Mouse (Mus musculus) kidney, embryonic 15.5 days (tissue): ENCODE results near the gene Tchh. TPM values are rescaled to one million over a fixed set of nuclear protein-coding genes. Genes with fewer than 3 reads are reported as not detected.
"Not testable (repeated sequence)": the region's sequence is repeated elsewhere in the genome, so short reads cannot be mapped to it uniquely, and the experiment has no call there.

Source experiments
- ATAC-seq: fragments of 200-750 bp; cut with Nextera tagmentation; replicated peaks from 2 replicates; pipeline ENCODE4 v1.8.0; 2017; ENCODE audit warnings: moderate TSS enrichment; ENCODE audit not compliant: low FRiP score
- H3K27ac ChIP-seq: fragments of 300-500 bp; sonication (generic); 2 replicates; pipeline ENCODE4 v1.5.1; 2015; ENCODE audit warnings: mild to moderate bottlenecking, inconsistent platforms
- H3K27me3 ChIP-seq: fragments of 300-500 bp; sonication (generic); 2 replicates; pipeline ENCODE4 v1.6.1; 2015; ENCODE audit warnings: inconsistent platforms
- H3K36me3 ChIP-seq: fragments of 300-500 bp; sonication (generic); 2 replicates; pipeline ENCODE4 v1.6.1; 2015; ENCODE audit warnings: inconsistent platforms
- H3K4me1 ChIP-seq: fragments of 300-500 bp; sonication (generic); 2 replicates; pipeline ENCODE4 v1.6.1; 2015; ENCODE audit warnings: inconsistent platforms
- H3K4me2 ChIP-seq: fragments of 300-500 bp; sonication (generic); 2 replicates; pipeline ENCODE4 v1.6.1; 2015; ENCODE audit warnings: moderate library complexity, mild to moderate bottlenecking, inconsistent platforms
- H3K4me3 ChIP-seq: fragments of 300-500 bp; sonication (generic); replicated peaks from 2 replicates; pipeline ENCODE4 v1.5.1; 2015; ENCODE audit warnings: mild to moderate bottlenecking, inconsistent platforms
- H3K9ac ChIP-seq: fragments of 300-500 bp; sonication (generic); 2 replicates; pipeline ENCODE4 v1.6.1; 2015; ENCODE audit warnings: mild to moderate bottlenecking, inconsistent platforms
- H3K9me3 ChIP-seq: fragments of 300-500 bp; sonication (generic); replicated peaks from 2 replicates; pipeline ENCODE4 v1.6.1; 2016; ENCODE audit warnings: inconsistent platforms
- WGBS: fragments of 180-500 bp; shearing (Covaris S2); methylation state at CpG from one replicate; pipeline ENCODE4 v1.1.7; 2015; ENCODE audit warnings: mixed read lengths; 5-methylcytosine and 5-hydroxymethylcytosine counted together
- polyA plus RNA-seq: library from polyadenylated mRNA; unstranded; fragments of >200 nt; fragmentation: Nextera tagmentation; extraction: Ambion mirVana; gene quantifications from 2 replicates; pipeline ENCODE4 v1.2.1, GENCODE M21; 2015

The Tchh gene
- polyA plus RNA-seq, 1 experiment from 2014 or later: 4.0 TPM

- Histone ChIP-seq H3K27ac (peak overlapping the region; percentile 24; the same call in 1 of the 2 replicates), H3K27me3 (peaks cover 54% of the 10 kb centered on the region), H3K9me3 (no peaks in the 10 kb centered on the region), H3K9ac (peak overlapping the region; percentile 42), H3K36me3 (no peaks in the 10 kb centered on the region), H3K4me3 (peak overlapping the region; percentile 52), H3K4me2 (peak overlapping the region; percentile 95), H3K4me1 (peaks cover 44% of the 10 kb centered on the region)
- under 1% methylated on average over 59 of the region's 59 CpGs for WGBS
- peak; percentile 71 for ATAC-seq
Observed at GRCm38 (mm10) chr3:93447138-93447841, 5.2 kb downstream of the Tchh start.

DNA sequence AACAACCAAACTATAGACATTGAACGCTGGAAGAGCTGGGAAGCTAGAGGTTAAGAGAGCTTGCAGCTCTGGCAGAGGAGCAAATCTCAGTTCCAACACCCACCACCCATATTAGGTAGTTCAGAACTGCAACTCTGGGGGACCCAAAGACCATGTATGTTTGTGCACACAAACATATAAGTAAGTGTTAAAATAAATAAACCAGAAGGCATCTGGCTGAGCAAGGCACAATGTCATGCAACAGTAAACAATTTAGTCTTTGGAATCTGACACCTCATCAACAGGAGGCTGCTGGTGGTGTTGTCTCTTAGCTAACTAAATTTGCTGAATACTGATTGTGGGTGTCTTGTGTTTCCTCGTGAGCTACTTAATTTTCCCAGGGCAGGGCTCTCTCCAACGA lies 24.4 kb downstream of the Tchh start:
- 58% methylated on average over 3 of the region's 3 CpGs for WGBS
- Histone ChIP-seq H3K4me3 (no peak overlapping the region), H3K4me2 (no peak overlapping the region), H3K9me3 (no peaks in the 10 kb centered on the region), H3K4me1 (0 out of 2 replicates have a peak, but pooled peaks cover 7% of the 10 kb centered on the region), H3K36me3 (no peaks in the 10 kb centered on the region), H3K9ac (no peak overlapping the region), H3K27me3 (no peaks in the 10 kb centered on the region), H3K27ac (no peak overlapping the region)
- ATAC-seq: no peak

DNA sequence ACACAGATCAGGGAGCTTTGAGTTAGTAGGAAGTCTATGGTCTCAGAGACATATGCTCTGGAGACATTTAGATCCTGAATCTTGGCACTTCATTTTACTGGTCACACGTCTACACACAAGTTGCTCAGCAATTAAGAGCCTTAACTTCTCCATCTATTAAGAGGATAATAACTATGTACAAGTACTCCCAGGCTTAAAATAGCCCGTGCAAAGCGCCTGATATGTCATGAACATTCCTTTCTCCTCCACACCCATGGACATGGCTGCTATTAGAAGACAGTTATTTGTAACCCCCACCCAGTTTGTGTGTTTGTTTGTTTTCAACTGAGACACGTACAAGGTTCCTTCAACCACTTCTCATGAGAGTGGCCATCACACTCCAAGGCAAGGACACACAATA lies 25.0 kb downstream of the Tchh start:
- H3K4me1 ChIP-seq: 0 out of 2 replicates have a peak, but pooled peaks cover 7% of the 10 kb centered on the region
- no peak overlapping the region for H3K4me3 ChIP-seq
- ATAC-seq: no peak
- no peaks in the 10 kb centered on the region for H3K36me3 ChIP-seq
- no peak overlapping the region for H3K9ac ChIP-seq
- WGBS: 82% methylated on average over 4 of the region's 4 CpGs
- H3K27me3 ChIP-seq: no peaks in the 10 kb centered on the region
- H3K27ac ChIP-seq: no peak overlapping the region
- no peak overlapping the region for H3K4me2 ChIP-seq
- H3K9me3 ChIP-seq: no peaks in the 10 kb centered on the region

DNA sequence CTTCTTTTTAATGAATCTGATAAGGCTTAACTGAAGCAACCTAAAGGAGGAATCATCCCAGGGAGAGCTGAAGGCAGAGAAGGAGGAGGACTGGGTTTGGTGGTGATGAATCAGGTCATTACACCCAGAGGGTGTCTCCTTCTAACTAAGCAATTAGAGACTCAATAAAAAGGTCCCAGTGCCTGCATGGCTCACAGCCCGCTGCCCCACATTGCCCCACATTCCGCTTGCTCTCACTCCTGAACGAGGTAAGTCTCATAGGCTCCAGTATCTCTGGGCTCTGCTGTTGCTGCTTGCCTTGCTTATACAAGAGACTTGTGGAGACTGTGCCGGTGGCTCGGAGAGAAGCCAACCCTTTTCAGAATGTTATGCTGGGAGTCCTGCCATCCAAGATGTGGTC lies 26.4 kb downstream of the Tchh start, which contains the start of gene Tchhl1:
Gene Tchhl1 (plus strand): TSS at position 194 of the 400 bp plus-strand sequence.
- no peaks in the 10 kb centered on the region for H3K9me3 ChIP-seq
- no peaks in the 10 kb centered on the region for H3K27me3 ChIP-seq
- H3K9ac ChIP-seq: no peak within 1 kb of the TSS
- H3K27ac ChIP-seq: no peak within 1 kb of the TSS
- 0 out of 2 replicates have a peak, but pooled peaks cover 7% of the 10 kb centered on the region for H3K4me1 ChIP-seq
- H3K36me3 ChIP-seq: no peaks in the 10 kb centered on the region
- ATAC-seq: peak; percentile 84
- WGBS: 15% methylated on average over 5 of the region's 5 CpGs
- H3K4me2 ChIP-seq: no peak within 1 kb of the TSS
- no peak within 1 kb of the TSS for H3K4me3 ChIP-seq

- H3K36me3 ChIP-seq: no peaks in the 10 kb centered on the region
- H3K4me1 ChIP-seq: 0 out of 2 replicates have a peak, but pooled peaks cover 7% of the 10 kb centered on the region
- no peak overlapping the region for H3K4me2 ChIP-seq
- no peak for ATAC-seq
- WGBS: 74% methylated on average over 3 of the region's 3 CpGs
- H3K27ac ChIP-seq: no peak overlapping the region
- no peak overlapping the region for H3K4me3 ChIP-seq
- no peaks in the 10 kb centered on the region for H3K9me3 ChIP-seq
- H3K27me3 ChIP-seq: no peaks in the 10 kb centered on the region
- H3K9ac ChIP-seq: no peak overlapping the region
Observed at GRCm38 (mm10) chr3:93469629-93470028, 27.5 kb downstream of the Tchh start.

- 90% methylated on average over 1 of the region's 1 CpGs for WGBS
- no peaks in the 10 kb centered on the region for H3K27me3 ChIP-seq
- no peak for ATAC-seq
- no peaks in the 10 kb centered on the region for H3K36me3 ChIP-seq
- H3K4me2 ChIP-seq: no peak overlapping the region
- H3K9ac ChIP-seq: no peak overlapping the region
- H3K4me3 ChIP-seq: no peak overlapping the region
- no peak overlapping the region for H3K27ac ChIP-seq
- no peaks in the 10 kb centered on the region for H3K4me1 ChIP-seq
- H3K9me3 ChIP-seq: no peaks in the 10 kb centered on the region
Observed at GRCm38 (mm10) chr3:93480053-93480452, 37.9 kb downstream of the Tchh start.

DNA sequence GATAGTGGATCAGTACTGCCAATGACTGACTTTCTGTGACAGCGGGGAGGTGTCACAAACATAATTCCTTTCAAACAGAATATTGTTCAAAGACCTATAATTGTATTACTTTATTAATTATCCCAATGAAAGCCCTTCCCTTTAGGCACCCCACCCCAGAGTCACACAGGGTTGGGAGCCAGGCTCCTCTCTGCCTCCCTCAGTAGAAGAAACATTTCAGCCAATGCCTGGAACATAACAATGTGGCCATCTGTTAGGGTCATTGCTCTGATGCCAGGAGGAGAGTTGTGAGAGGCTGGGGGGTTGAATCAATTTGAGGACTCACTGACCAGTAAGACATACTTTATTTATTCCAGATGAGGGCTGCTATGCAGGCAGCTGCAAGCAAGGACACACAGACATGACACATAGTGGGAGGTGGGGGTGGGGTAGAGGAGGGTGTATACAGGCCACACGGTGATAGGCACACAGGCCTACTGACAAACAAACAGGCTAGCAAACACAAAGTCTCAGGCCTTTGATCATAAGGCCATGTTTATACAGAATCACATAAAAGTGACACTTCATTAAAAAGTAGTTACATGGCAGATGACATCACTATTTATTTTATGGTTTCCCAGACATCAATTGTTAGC lies 40.0 kb downstream of the Tchh start:
- no peak for ATAC-seq
- H3K36me3 ChIP-seq: no peaks in the 10 kb centered on the region
- no peak overlapping the region for H3K27ac ChIP-seq
- H3K27me3 ChIP-seq: no peaks in the 10 kb centered on the region
- 62% methylated on average over 2 of the region's 2 CpGs for WGBS
- no peak overlapping the region for H3K4me2 ChIP-seq
- H3K9ac ChIP-seq: no peak overlapping the region
- no peaks in the 10 kb centered on the region for H3K9me3 ChIP-seq
- H3K4me3 ChIP-seq: no peak overlapping the region
- no peaks in the 10 kb centered on the region for H3K4me1 ChIP-seq

DNA sequence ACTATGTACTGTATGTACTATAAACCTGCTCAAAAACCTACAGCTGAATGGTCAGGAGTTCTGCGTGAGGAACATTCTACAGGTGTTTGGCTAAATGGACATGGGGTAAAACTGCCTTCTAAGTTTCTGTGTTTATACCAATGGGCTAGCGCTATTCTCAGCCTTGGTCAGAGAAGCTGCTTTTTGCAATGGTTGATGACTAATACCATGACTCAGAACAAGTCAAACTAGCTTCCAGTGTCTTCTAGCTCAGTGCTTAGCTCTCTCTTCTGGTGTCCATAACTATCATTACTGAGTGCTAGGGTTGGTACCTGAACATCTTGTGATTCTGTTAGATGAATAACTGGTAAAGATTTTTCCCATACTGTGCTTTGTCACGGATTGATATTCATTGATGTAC lies 43.5 kb downstream of the Tchh start:
- Histone ChIP-seq H3K27me3 (no peaks in the 10 kb centered on the region), H3K4me2 (no peak overlapping the region), H3K27ac (no peak overlapping the region), H3K4me3 (no peak overlapping the region), H3K9me3 (no peaks in the 10 kb centered on the region), H3K4me1 (no peaks in the 10 kb centered on the region), H3K9ac (no peak overlapping the region), H3K36me3 (no peaks in the 10 kb centered on the region)
- no peak for ATAC-seq
- 90% methylated on average over 3 of the region's 3 CpGs for WGBS

- ATAC-seq: no peak
Observed at GRCm38 (mm10) chr3:93488541-93488940, 46.4 kb downstream of the Tchh start.

GRCm38 (mm10) chr3:93492176-93492575 lies 50.0 kb downstream of the Tchh start:
- Histone ChIP-seq H3K4me1 (no peaks in the 10 kb centered on the region), H3K27ac (no peak overlapping the region), H3K9ac (no peak overlapping the region), H3K9me3 (no peaks in the 10 kb centered on the region), H3K36me3 (no peaks in the 10 kb centered on the region), H3K27me3 (no peaks in the 10 kb centered on the region), H3K4me3 (no peak overlapping the region), H3K4me2 (no peak overlapping the region)
- WGBS: 71% methylated on average over 3 of the region's 3 CpGs
- ATAC-seq: no peak

More at GRCm38 (mm10) chr3:93488541-93488940, 46.4 kb downstream of the Tchh start:
- H3K4me1 ChIP-seq: no peaks in the 10 kb centered on the region
- no peak overlapping the region for H3K9ac ChIP-seq
- no peaks in the 10 kb centered on the region for H3K27me3 ChIP-seq
- no peaks in the 10 kb centered on the region for H3K9me3 ChIP-seq
- no peak overlapping the region for H3K27ac ChIP-seq
- WGBS: 82% methylated on average over 2 of the region's 2 CpGs
- no peak overlapping the region for H3K4me2 ChIP-seq
- no peaks in the 10 kb centered on the region for H3K36me3 ChIP-seq
- H3K4me3 ChIP-seq: no peak overlapping the region

GRCm38 (mm10) chr3:93493992-93494391 lies 51.9 kb downstream of the Tchh start:
- peak; percentile 78 for ATAC-seq
- WGBS: 2% methylated on average over 4 of the region's 4 CpGs
- H3K4me1 ChIP-seq: no peaks in the 10 kb centered on the region

DNA sequence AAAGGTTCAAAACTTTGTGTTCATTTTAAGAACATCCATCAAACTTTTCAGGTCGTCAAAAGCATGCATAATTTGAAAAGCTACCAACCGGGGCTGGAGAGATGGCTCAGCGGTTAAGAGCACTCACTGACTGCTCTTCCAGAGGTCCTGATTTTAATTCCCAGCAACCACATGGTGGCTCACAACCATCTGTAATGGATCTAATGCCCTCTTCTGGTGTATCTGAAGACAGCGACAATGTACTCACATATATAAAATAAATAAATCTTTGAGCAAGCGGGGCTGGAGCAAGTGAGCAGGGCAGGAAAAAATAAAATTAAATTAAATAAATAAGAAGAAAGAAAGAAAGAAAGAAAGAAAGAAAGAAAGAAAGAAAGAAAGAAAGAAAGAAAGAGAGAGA lies 52.6 kb downstream of the Tchh start:
- not testable (repeated sequence) for H3K27ac ChIP-seq, H3K4me3 ChIP-seq, H3K9me3 ChIP-seq, H3K4me1 ChIP-seq, H3K27me3 ChIP-seq, H3K9ac ChIP-seq, ATAC-seq, H3K36me3 ChIP-seq, H3K4me2 ChIP-seq
- 29% methylated on average over 5 of the region's 5 CpGs for WGBS

More at GRCm38 (mm10) chr3:93493992-93494391, 51.9 kb downstream of the Tchh start:
- Histone ChIP-seq H3K9ac (no peak overlapping the region), H3K9me3 (no peaks in the 10 kb centered on the region), H3K27me3 (no peaks in the 10 kb centered on the region), H3K36me3 (no peaks in the 10 kb centered on the region), H3K4me3 (no peak overlapping the region), H3K27ac (no peak overlapping the region), H3K4me2 (no peak overlapping the region)
